Mouse (Mus musculus) spleen, adult 2 months (tissue): ENCODE measurements around the gene Dynll1.

Source experiments
- CTCF ChIP-seq: fragments of 200-500 bp; IDR thresholded peaks from 2 replicates; pipeline ENCODE4 v1.5.1; 2011; ENCODE audit warnings: mild to moderate bottlenecking, inconsistent platforms; ENCODE audit not compliant: insufficient read depth, insufficient read length, insufficient replicate concordance; ENCODE audit errors: extremely low read depth
- POLR2A ChIP-seq: fragments of 200-500 bp; IDR thresholded peaks from 2 replicates; pipeline ENCODE4 v1.6.1; 2011; ENCODE audit warnings: low read depth, low read length, inconsistent platforms

DNA sequence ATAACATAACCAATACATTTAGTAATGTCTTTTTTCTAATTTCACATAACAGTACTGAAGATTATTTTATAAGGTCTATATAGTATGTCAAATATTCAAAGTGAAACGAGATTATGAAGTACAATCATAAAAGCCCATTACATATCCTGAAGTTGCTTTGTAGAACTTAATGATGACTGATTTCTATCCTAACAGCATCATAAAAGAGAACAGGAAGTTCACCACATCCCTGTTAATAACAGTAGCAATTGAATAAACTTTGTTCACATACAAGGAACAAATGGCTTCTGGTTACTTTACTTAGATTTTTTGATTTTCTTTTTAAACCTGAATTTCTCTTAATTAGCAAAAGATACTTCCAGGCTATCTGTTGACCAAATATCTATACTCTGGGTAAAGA is 38.9 kb downstream of the Dynll1 start:
- no peak for TF ChIP-seq CTCF
- no peak for TF ChIP-seq POLR2A
